Mouse (Mus musculus) urinary bladder, postnatal 25 days (tissue): ENCODE data around the gene Tdrd9.
"Not testable (repeated sequence)": the region's sequence is repeated elsewhere in the genome, so short reads cannot be mapped to it uniquely, and the experiment has no call there.

Experiments used
- DNase-seq: peaks from one replicate; pipeline ENCODE4 v3.0.0; 2022; ENCODE audit warnings: low spot score

Gene Tdrd9

DNA sequence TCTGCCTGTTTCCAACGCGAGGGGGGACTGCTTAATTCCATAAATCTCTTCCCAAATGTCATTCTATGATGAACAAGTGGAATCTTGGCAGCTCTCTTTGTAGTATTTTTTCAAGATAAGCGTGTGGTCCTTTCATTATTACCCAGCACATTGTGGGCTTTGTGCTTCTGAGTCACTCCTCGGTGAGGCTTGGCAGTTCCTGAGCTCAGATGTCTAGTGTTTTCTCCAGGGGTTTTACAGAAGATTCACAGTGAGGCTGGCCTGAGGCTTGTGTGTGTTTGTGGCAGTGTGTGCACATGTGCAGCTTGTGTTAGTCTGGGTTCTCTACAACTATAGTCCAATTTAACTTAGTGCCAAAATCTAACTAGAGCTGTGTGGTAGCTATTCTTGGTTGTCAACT, 56.0 kb downstream of the Tdrd9 start:
- no peak for DNase-seq

- DNase-seq = no peak
Observed at GRCm38 (mm10) chr12:112033409-112033975, 62.1 kb downstream of the Tdrd9 start.

GRCm38 (mm10) chr12:112035341-112036100, 64.2 kb downstream of the Tdrd9 start:
- not testable (repeated sequence) for DNase-seq

- no peak for DNase-seq
Observed at GRCm38 (mm10) chr12:112038441-112038840, 67.1 kb downstream of the Tdrd9 start.

GRCm38 (mm10) chr12:112039169-112039568, 67.8 kb downstream of the Tdrd9 start:
- DNase-seq = no peak

DNA sequence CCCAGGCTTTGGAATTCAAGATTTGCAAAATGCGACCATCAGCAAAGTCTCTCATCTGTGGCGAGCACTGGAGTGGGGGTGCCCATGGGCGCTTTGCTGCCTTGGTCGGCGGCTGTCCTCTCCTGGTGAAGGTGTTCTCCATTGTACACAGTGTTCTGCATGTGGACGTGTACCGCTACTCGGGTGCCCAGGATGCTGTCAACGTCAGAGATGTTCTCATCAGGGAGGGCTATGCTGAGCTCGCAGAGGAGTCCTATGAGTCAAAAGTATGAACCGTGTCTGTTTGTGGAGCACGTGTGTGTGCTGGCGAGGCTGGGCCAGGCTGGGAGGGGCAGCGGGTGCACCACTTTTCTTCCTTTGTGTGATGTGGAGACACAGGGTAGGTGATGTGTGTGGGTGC, 71.3 kb downstream of the Tdrd9 start:
- DNase-seq = no peak

DNA sequence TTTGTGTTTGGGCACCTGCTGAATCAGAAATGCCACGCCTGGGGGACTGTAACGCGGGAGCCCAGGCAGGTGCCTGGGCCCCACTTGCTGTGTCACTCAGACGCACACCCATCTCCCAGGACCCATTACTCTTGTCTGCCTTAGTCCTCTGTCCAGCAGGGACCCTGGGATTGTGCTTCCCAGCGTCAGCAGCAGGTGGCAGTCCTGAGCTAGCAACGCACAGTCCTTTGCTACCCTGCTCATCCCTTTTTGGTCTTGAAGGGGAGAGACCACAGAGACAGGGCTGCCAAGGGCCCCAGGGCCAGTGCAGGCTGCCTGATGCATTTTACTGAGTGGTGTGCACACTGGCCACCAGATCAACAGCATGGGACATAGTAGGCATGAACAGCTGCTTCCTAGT, 106.3 kb downstream of the Tdrd9 start:
- DNase-seq = peak; percentile 67

GRCm38 (mm10) chr12:112079911-112080310, 108.6 kb downstream of the Tdrd9 start:
- no peak for DNase-seq

- no peak for DNase-seq
Observed at GRCm38 (mm10) chr12:112080911-112081310, 109.6 kb downstream of the Tdrd9 start.

GRCm38 (mm10) chr12:112082241-112082640, 110.9 kb downstream of the Tdrd9 start:
- DNase-seq = no peak

DNA sequence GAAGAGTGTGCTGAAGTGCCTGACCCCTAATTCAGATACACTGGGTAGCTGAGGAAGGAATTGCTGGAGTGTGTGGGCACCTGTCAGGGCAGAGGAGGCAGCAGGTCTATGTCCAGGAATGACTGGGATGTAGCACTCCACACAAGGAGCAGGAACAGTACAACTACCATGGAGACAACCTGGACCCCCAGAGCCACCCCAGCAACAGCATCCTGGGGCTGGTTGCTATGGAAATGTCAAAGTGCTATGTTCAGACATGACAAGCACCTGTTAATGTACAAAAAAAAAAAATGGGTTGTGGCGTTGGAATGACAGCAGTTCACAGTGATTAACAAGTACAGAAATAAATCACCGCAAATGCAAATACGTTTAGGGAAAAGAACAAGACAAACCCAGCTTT, 114.9 kb downstream of the Tdrd9 start:
- no peak for DNase-seq

DNA sequence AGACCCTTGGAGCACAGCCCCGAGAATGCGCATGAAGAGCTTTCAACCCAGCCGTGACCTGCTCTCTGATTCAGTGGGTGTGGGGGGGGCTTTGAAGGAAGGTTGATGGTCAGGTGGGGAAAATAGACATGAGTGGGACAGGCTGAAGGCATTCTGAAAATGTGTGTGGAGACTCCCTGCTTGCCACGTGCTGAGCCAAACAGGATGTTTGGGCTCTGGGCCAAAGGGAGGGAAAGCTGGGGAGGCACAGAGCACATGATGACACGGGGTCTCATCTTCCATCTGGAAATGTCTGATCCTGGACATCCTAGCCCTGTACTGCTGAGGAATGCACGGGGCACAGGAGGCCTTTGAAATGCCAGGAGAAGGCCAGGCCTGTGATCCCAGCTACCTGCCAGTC, 115.4 kb downstream of the Tdrd9 start:
- DNase-seq = no peak

DNA sequence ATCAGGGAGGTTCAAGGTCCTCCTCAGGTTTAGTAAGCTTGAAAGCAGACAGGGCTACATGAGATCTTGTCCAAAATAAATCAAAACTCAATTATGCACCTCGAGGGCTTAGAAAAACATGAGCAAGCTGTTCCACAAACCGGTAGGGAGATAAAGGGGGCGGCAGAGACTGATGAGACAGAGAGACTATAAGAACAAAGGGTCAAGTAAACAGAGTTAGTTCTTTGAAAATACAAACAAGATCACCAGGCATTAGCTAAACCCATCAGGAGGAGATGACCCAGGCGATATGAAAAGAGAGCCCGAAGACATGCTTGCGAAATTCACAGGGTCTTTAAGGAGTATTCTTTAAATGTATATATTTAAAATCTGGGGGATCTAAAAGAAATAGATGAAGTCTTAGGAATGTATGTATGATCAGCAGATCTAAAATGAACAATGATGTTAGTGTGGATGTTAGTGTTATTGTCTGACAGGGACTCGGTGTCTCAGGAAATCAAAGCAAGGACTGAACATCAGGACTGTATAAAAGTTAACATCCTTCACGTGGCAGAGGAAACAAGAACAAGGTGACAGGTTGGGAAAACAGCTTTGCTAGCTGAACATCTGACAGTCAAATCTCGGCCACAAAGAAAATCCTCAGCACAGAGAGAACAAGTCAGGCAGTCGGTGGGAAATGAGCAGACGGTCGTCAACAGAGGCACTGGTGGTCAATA, 117.4 kb downstream of the Tdrd9 start:
- no peak for DNase-seq

DNA sequence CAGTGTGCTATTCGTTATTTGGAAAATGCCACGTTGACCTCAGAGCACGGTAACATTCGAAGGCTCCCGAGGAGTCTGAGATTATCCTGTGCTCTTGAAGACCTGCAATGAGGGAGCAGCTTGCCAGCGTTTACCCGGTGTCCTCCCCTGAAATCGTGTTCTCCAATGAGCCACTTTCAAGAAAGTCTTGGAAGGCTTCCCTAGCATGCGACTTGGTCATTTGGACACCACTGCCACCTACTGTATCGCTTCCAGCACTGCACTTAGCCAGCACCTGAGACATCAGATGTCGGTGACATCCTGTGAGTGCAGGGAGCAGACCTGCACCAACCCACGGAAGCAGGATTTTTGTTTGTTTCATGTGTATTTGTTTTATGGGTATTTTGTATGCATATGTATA, 119.7 kb downstream of the Tdrd9 start:
- peak; percentile 38 for DNase-seq

- no peak for DNase-seq
Observed at GRCm38 (mm10) chr12:112094261-112094880, 123.0 kb downstream of the Tdrd9 start.

DNA sequence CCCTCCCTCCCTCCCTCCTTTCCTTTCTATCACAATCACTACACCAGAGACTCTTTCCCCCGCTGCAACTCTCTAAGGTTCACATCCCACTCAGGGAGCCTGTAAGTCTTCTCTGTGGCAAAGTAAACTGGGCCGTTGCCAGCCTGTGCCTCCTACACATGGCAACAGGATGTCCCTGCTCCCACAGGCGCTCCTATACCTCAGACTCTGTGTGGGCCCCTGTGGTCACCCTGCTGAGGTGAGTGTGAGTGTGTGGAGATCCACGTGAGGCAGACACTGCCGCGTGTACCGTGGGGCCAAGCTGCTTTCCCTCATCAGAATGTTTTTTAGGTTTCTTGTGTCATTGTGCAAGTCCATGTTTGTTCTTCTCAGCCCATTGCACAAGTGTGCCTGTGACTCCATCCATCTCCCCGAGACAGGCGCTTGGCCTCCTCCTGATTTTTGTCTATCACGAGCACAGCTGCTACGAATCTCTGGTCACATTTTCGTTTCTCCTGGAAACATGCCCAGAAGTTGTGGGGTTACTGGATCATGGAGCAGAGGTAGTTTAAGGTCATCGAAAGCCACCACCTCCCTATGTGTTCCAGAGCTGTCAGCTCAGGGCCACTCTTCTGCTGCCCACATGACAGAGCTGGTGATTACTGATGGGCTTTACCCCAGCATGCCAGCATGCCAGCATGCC, 124.8 kb downstream of the Tdrd9 start:
- no peak for DNase-seq

DNA sequence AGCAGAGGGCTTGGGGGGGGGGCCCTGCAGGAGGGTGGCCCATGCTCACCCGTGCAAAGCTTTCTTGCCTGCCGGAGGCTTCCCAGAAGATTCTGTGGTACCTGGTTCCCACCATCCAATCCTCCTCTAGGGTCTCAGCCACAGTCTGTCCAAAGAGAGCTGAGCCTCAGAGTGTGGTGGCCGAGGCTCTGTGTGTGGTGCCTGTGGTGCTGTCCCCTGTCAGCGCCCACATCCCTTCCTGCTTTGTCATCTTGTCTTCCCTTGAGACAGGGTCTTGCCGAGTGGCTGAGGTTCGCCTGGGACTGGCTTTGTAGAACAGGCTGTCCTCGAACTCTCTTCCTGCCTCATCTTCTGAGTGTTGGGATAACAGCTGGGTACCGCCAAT, 125.4 kb downstream of the Tdrd9 start:
- no peak for DNase-seq

DNA sequence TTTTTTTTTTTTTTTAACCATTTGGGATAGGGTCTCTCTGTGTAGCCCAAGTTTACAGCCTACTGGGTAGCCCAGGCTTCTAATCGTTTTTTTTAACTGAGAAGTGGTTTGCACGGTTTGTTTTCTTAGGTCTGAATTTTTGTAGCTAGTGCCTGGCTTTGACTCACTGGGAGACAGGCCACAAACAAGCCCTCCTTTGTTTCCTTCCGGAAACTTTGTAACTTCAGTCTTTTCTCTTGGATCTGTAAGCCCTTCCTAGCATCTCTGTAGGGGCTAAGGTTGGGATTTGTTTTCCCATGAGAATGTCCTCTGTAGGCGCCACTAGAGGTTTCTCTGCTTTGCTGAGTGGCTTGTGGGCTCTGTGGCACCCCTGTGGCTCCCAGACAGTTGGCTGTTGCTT, 128.7 kb downstream of the Tdrd9 start:
- DNase-seq = no peak

DNA sequence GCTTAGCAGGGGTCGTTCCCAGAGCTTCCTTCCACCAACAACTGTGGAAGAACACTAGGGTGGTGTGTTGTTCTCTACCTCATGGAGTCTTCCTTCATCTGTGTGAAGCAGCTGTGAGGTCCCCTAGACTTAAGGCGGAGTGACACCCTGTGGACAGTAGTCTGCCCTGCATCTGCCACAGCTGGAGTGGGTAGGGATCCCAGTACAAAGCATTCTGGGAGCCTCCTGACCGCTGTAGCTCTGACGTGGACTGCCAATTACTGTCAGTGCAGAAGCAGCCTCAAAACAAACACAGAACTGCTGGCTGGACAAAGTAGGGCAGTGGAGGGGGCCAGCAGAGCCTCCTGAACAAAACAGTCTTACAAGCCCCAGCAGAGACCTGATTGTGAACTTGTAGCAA, 129.7 kb downstream of the Tdrd9 start:
- no peak for DNase-seq

GRCm38 (mm10) chr12:112103179-112103578, 131.8 kb downstream of the Tdrd9 start:
- DNase-seq = no peak

DNA sequence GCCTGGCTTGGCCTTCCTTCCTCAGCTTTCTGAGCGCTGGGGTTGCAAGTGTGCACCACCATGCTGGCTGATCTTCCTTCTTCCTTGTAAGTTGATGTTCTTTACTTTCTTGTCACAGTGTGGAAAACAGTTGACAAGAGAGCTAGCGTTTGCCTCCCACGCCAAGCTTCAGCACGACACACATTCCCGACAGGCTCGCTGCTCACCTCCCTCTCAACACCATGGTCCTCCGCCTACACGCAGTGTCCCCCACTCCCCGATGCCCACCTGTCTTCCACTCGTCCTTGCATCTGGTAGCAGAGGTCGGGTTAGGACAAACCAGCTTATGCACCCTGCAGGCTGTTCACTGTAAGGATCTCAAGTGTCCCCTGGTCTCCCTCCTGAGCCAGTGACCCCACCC, 133.5 kb downstream of the Tdrd9 start:
- no peak for DNase-seq

DNA sequence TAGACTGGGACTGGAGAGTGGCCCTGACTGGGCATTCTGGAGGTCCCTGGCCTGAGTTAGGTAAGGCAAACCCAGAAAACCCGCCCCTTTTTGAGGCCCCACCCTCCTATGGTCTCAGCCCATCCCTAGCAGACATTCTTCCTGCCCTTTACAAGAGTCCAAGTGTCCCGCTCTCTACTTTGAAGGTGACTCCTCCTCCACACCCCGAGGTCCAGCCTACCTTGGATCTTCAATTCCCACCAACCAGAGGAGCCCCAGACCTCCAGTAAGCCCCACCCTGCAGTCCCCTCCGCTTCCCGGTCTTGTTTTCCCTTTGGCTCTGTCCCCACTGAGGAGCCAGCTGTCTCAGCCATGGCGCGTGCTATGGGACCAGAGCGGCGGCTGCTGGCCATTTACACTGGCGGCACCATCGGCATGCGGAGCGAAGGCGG, 135.2 kb downstream of the Tdrd9 start, which contains the start of gene Aspg:
TSS of gene Aspg (plus strand) at position 139 of the 431 bp plus-strand sequence.
- no peak for DNase-seq
